Mouse (Mus musculus) hindbrain, embryonic 14.5 days (tissue): ENCODE results near the gene Ear2. TPM values are rescaled to one million over a fixed set of nuclear protein-coding genes. Genes with fewer than 3 reads are reported as not detected.
"Not testable (repeated sequence)": the region's sequence is repeated elsewhere in the genome, so short reads cannot be mapped to it uniquely, and the experiment has no call there.

ENCODE experiments used
- ATAC-seq: fragments of 200-750 bp; cut with Nextera tagmentation; 2 replicates; pipeline ENCODE4 v1.8.0; 2017; ENCODE audit warnings: moderate number of reproducible peaks, mild to moderate bottlenecking, moderate TSS enrichment, moderate library complexity; ENCODE audit not compliant: low FRiP score
- DNase-seq: peaks from one replicate; pipeline ENCODE4 v3.0.0-alpha.2; 2015; ENCODE audit warnings: low spot score
- H3K27ac ChIP-seq: fragments of 300-500 bp; sonication (generic); 2 replicates; pipeline ENCODE4 v1.5.1; 2014; ENCODE audit warnings: mild to moderate bottlenecking, moderate library complexity
- H3K27me3 ChIP-seq: fragments of 300-500 bp; sonication (generic); 2 replicates; pipeline ENCODE4 v1.6.1; 2014; ENCODE audit warnings: mild to moderate bottlenecking, low read length, mixed read lengths; ENCODE audit not compliant: control insufficient read depth, insufficient read depth
- H3K36me3 ChIP-seq: fragments of 300-500 bp; sonication (generic); replicated peaks from 2 replicates; pipeline ENCODE4 v1.6.1; 2014; ENCODE audit not compliant: control insufficient read depth, insufficient read depth
- H3K4me1 ChIP-seq: fragments of 300-500 bp; sonication (generic); replicated peaks from 2 replicates; pipeline ENCODE4 v1.6.1; 2014; ENCODE audit warnings: antibody characterized with exemption, low read length, mixed read lengths; ENCODE audit not compliant: control insufficient read depth, insufficient read depth
- H3K4me2 ChIP-seq: fragments of 300-500 bp; sonication (generic); replicated peaks from 2 replicates; pipeline ENCODE4 v1.6.1; 2014; ENCODE audit warnings: mild to moderate bottlenecking, moderate library complexity
- H3K4me3 ChIP-seq: fragments of 300-500 bp; sonication (generic); replicated peaks from 2 replicates; pipeline ENCODE4 v1.5.1; 2014; ENCODE audit warnings: mild to moderate bottlenecking, low read length
- H3K9ac ChIP-seq: fragments of 300-500 bp; sonication (generic); 2 replicates; pipeline ENCODE4 v1.6.1; 2014
- H3K9me3 ChIP-seq: fragments of 300-500 bp; sonication (generic); 2 replicates; pipeline ENCODE4 v1.6.1; 2016; ENCODE audit warnings: low read length; ENCODE audit not compliant: control insufficient read depth
- WGBS: fragments of 180-500 bp; shearing (Covaris S2); extraction: QIAGEN DNeasy Blood & Tissue Kit; methylation state at CpG from one replicate; pipeline ENCODE4 v1.1.7; 2014; 5-methylcytosine and 5-hydroxymethylcytosine counted together
- polyA plus RNA-seq: library from polyadenylated mRNA; unstranded; fragments of >200 nt; fragmentation: Nextera tagmentation; extraction: Ambion mirVana; gene quantifications from 2 replicates; pipeline ENCODE4 v1.2.1, GENCODE M21; 2014

The Ear2 gene
- not detected in 2 replicates for polyA plus RNA-seq

- not testable (repeated sequence) for H3K4me3 ChIP-seq, H3K4me2 ChIP-seq, H3K4me1 ChIP-seq, H3K27me3 ChIP-seq, DNase-seq, H3K27ac ChIP-seq, H3K36me3 ChIP-seq, H3K9me3 ChIP-seq, ATAC-seq, H3K9ac ChIP-seq
- 90% methylated on average over 2 of the region's 2 CpGs for WGBS
Measured at GRCm38 (mm10) chr14:44102354-44102753, at the start of gene Ear2. Ear2 (plus strand) TSS chr14:44102654.

GRCm38 (mm10) chr14:44067879-44068278, 34.6 kb upstream of the Ear2 start:
- H3K27ac ChIP-seq, H3K4me2 ChIP-seq, H3K4me1 ChIP-seq, H3K36me3 ChIP-seq, H3K4me3 ChIP-seq, ATAC-seq, H3K9ac ChIP-seq, H3K27me3 ChIP-seq, H3K9me3 ChIP-seq: not testable (repeated sequence)
- 86% methylated on average over 1 of the region's 1 CpGs for WGBS
- peak; percentile 28 for DNase-seq

GRCm38 (mm10) chr14:44070595-44070994, 31.9 kb upstream of the Ear2 start:
- H3K4me3 ChIP-seq, H3K4me1 ChIP-seq, ATAC-seq, H3K27me3 ChIP-seq, H3K27ac ChIP-seq, H3K36me3 ChIP-seq, H3K9ac ChIP-seq, H3K9me3 ChIP-seq, H3K4me2 ChIP-seq, DNase-seq: not testable (repeated sequence)
- WGBS, result 63% methylated on average over 1 of the region's 3 CpGs

- not testable (repeated sequence) for H3K4me2 ChIP-seq, H3K27ac ChIP-seq, H3K4me3 ChIP-seq, H3K27me3 ChIP-seq, H3K9me3 ChIP-seq, ATAC-seq, H3K4me1 ChIP-seq, H3K36me3 ChIP-seq, H3K9ac ChIP-seq, DNase-seq
- WGBS, result 82% methylated on average over 5 of the region's 5 CpGs
Measured at GRCm38 (mm10) chr14:44077785-44078341, 24.6 kb upstream of the Ear2 start.

- not testable (repeated sequence) for ATAC-seq, H3K4me2 ChIP-seq, H3K36me3 ChIP-seq, H3K4me3 ChIP-seq, H3K4me1 ChIP-seq, H3K9me3 ChIP-seq, DNase-seq, H3K9ac ChIP-seq, H3K27me3 ChIP-seq, H3K27ac ChIP-seq
- WGBS, result 93% methylated on average over 1 of the region's 1 CpGs
Measured at GRCm38 (mm10) chr14:44086588-44086987, 15.9 kb upstream of the Ear2 start.

GRCm38 (mm10) chr14:44087535-44087934, 14.9 kb upstream of the Ear2 start:
- WGBS, result 82% methylated on average over 2 of the region's 2 CpGs
- H3K9me3 ChIP-seq, result not testable (repeated sequence)

GRCm38 (mm10) chr14:44091524-44091923, 10.9 kb upstream of the Ear2 start:
- not testable (repeated sequence) for ATAC-seq, DNase-seq, H3K9ac ChIP-seq, H3K4me1 ChIP-seq, H3K27me3 ChIP-seq, H3K4me3 ChIP-seq, H3K36me3 ChIP-seq, H3K9me3 ChIP-seq, H3K4me2 ChIP-seq, H3K27ac ChIP-seq
- WGBS, result 52% methylated on average over 1 of the region's 1 CpGs

More at GRCm38 (mm10) chr14:44087535-44087934, 14.9 kb upstream of the Ear2 start:
- not testable (repeated sequence) for H3K27me3 ChIP-seq, H3K27ac ChIP-seq, H3K36me3 ChIP-seq, H3K4me3 ChIP-seq, ATAC-seq, H3K4me2 ChIP-seq, H3K4me1 ChIP-seq, DNase-seq, H3K9ac ChIP-seq

GRCm38 (mm10) chr14:44094445-44094844, 8.0 kb upstream of the Ear2 start:
- H3K27ac ChIP-seq, DNase-seq, H3K4me1 ChIP-seq, ATAC-seq, H3K36me3 ChIP-seq, H3K4me3 ChIP-seq, H3K4me2 ChIP-seq, H3K27me3 ChIP-seq, H3K9ac ChIP-seq, H3K9me3 ChIP-seq: not testable (repeated sequence)
- 70% methylated on average over 5 of the region's 5 CpGs for WGBS

- H3K4me2 ChIP-seq, H3K9me3 ChIP-seq, H3K4me1 ChIP-seq, H3K36me3 ChIP-seq, H3K9ac ChIP-seq, H3K27ac ChIP-seq, DNase-seq, H3K4me3 ChIP-seq, H3K27me3 ChIP-seq, ATAC-seq: not testable (repeated sequence)
- no CpG with 5 or more reads among the region's 1 CpGs for WGBS
Measured at GRCm38 (mm10) chr14:44100030-44100429, 2.4 kb upstream of the Ear2 start.

- no peaks in the 10 kb centered on the region for H3K9me3 ChIP-seq
- no peaks in the 10 kb centered on the region for H3K36me3 ChIP-seq
- no peak overlapping the region for H3K27ac ChIP-seq
- no peaks in the 10 kb centered on the region for H3K27me3 ChIP-seq
- no peak overlapping the region for H3K4me2 ChIP-seq
- H3K4me3 ChIP-seq, result no peak overlapping the region
- H3K9ac ChIP-seq, result no peak overlapping the region
- DNase-seq (no peak), ATAC-seq (no peak)
- no peaks in the 10 kb centered on the region for H3K4me1 ChIP-seq
Measured at GRCm38 (mm10) chr14:44110981-44111380, 8.5 kb downstream of the Ear2 start.
